Mouse (Mus musculus) ES-E14 (cell line): ENCODE measurements around the gene Gemin8. TPM values are rescaled to one million over a fixed set of nuclear protein-coding genes. Genes with fewer than 3 reads are reported as not detected.

Source experiments
- DNase-seq: peaks from one replicate; pipeline ENCODE4 v3.0.0-alpha.2; 2013; ENCODE audit warnings: low read depth, low spot score
- H3K27ac ChIP-seq: 2 replicates; pipeline ENCODE4 v1.5.1; 2012; ENCODE audit warnings: low read depth, mild to moderate bottlenecking, low read length, moderate library complexity, mixed read lengths; ENCODE audit not compliant: poor library complexity, insufficient read depth, severe bottlenecking
- H3K36me3 ChIP-seq: 2 replicates; pipeline ENCODE4 v1.6.1; 2012; ENCODE audit warnings: mild to moderate bottlenecking, low read length, moderate library complexity, mixed read lengths; ENCODE audit not compliant: control insufficient read depth, poor library complexity, insufficient read depth, severe bottlenecking
- H3K4me1 ChIP-seq, 2 experiments: fragments of 150-350 bp in 1 of 2; sonication (generic) in 1 of 2; 2 replicates each; pipeline ENCODE4 v1.6.1; 2012; ENCODE audit warnings: low read length in 2 of 2, mild to moderate bottlenecking in 1 of 2, mixed read lengths in 1 of 2; ENCODE audit not compliant: control insufficient read depth in 2 of 2, insufficient read depth in 2 of 2, poor library complexity in 1 of 2
- H3K4me3 ChIP-seq, 2 experiments: fragments of 150-350 bp in 1 of 2; sonication (generic) in 1 of 2; 2 replicates each; pipeline ENCODE4 v1.5.1; 2012; ENCODE audit warnings: low read length in 2 of 2, low read depth in 1 of 2, mild to moderate bottlenecking in 1 of 2, mixed read lengths in 1 of 2; ENCODE audit not compliant: insufficient read depth in 1 of 2, poor library complexity in 1 of 2, severe bottlenecking in 1 of 2
- H3K9ac ChIP-seq: 2 replicates; pipeline ENCODE4 v1.6.1; 2012; ENCODE audit warnings: low read depth, mild to moderate bottlenecking, low read length, mixed read lengths; ENCODE audit not compliant: poor library complexity, insufficient read depth, severe bottlenecking
- H3K9me3 ChIP-seq: fragments of 150-350 bp; sonication (generic); 2 replicates; pipeline ENCODE4 v1.6.1; 2012; ENCODE audit warnings: low read depth, mild to moderate bottlenecking, low read length; ENCODE audit not compliant: control insufficient read depth, insufficient read depth
- CHD2 ChIP-seq: IDR thresholded peaks from 2 replicates; pipeline ENCODE4 v1.6.1; 2014; ENCODE audit warnings: mild to moderate bottlenecking, low read depth, low read length, inconsistent platforms
- HCFC1 ChIP-seq: IDR thresholded peaks from 2 replicates; pipeline ENCODE4 v1.6.1; 2012; ENCODE audit warnings: low read length, inconsistent platforms, borderline replicate concordance; ENCODE audit not compliant: insufficient read depth
- MAFK ChIP-seq: IDR thresholded peaks from 2 replicates; pipeline ENCODE4 v1.6.1; 2014; ENCODE audit warnings: mild to moderate bottlenecking, low read depth, low read length, inconsistent platforms; ENCODE audit not compliant: insufficient read depth
- ZC3H11A ChIP-seq: IDR thresholded peaks from 2 replicates; pipeline ENCODE4 v1.6.1; 2012; ENCODE audit warnings: low read depth, mild to moderate bottlenecking, inconsistent platforms, low read length, borderline replicate concordance
- ZNF384 ChIP-seq: IDR thresholded peaks from 2 replicates; pipeline ENCODE4 v1.6.1; 2012; ENCODE audit warnings: low read depth, low read length, inconsistent platforms
- in situ Hi-C, 2 experiments: fragments of 600-800 bp; cut with MboI; formaldehyde crosslinking; loops; one replicate each; pipeline ENCODE4 v1.15.1; 2025; ENCODE audit warnings: low sequenced_read_pairs in 2 of 2, inconsistent platforms in 1 of 2; ENCODE audit not compliant: unreplicated experiment in 2 of 2
- total RNA-seq: library from RNA; depleted of rRNA; stranded (reverse); fragments of 300-350 nt; gene quantifications from 2 replicates; pipeline ENCODE4 v1.2.3, GENCODE M21; 2012; rRNA removed

Gemin8 gene
- total RNA-seq, 1 experiment = 7.0 TPM

DNA sequence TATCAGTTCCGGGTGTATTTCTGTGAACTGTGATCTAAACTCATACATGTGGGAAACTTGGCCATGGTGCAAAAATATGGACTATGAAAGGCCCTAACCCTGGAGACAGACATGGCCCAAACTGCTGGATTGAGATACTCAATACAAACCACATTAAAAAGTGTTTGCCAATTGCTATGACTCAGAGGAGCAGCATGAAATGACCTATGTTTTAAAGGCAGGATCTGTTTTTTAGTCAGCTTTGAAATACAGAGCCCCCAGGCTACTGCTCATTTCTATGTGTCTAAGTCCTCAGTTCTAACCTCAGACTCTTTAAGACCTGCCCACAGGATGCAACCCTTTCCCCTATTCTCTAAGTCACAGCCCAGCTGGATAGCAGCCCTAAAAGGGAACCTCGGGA, 65.9 kb downstream of the Gemin8 start:
- Histone ChIP-seq H3K4me3 (no peak overlapping the region), H3K36me3 (no peaks in the 10 kb centered on the region), H3K9me3 (no peaks in the 10 kb centered on the region), H3K4me1 (no peaks in the 10 kb centered on the region), H3K27ac (no peak overlapping the region), H3K9ac (no peak overlapping the region)
- in situ Hi-C loops = no loop called here
- DNase-seq = no peak
- TF ChIP-seq CHD2 (no peak), ZC3H11A (no peak), ZNF384 (no peak), HCFC1 (no peak), MAFK (no peak)

- peak within 1 kb of the TSS; percentile 55 for H3K9ac ChIP-seq
- no peaks in the 10 kb centered on the region for H3K9me3 ChIP-seq
- H3K4me3 ChIP-seq = peak within 1 kb of the TSS; percentile 57 to 76; a peak in 3 of 4 replicates
- DNase-seq = no peak
- TF ChIP-seq HCFC1 = no peak
- TF ChIP-seq ZNF384 = no peak
- no peak for TF ChIP-seq CHD2
- TF ChIP-seq MAFK = no peak
- TF ChIP-seq ZC3H11A = no peak
- no peaks in the 10 kb centered on the region for H3K36me3 ChIP-seq
- H3K27ac ChIP-seq = no peak within 1 kb of the TSS
- no peaks in the 10 kb centered on the region for H3K4me1 ChIP-seq
- in situ Hi-C loops = no loop called here
Measured at GRCm38 (mm10) chrX:166238831-166239460, 68.7 kb downstream of the Gemin8 start, which contains the start of gene Gpm6b. Gpm6b (plus strand) TSS chrX:166238911.

- H3K4me3 ChIP-seq = peak overlapping the region; percentile 57 to 76; a peak in 3 of 4 replicates
- no peak for TF ChIP-seq MAFK
- TF ChIP-seq ZNF384 = no peak
- TF ChIP-seq HCFC1 = no peak
- no peak for DNase-seq
- no peaks in the 10 kb centered on the region for H3K9me3 ChIP-seq
- H3K27ac ChIP-seq = no peak overlapping the region
- no peaks in the 10 kb centered on the region for H3K4me1 ChIP-seq
- in situ Hi-C loops = no loop called here
- peak overlapping the region; percentile 55; the same call in 1 of the 2 replicates for H3K9ac ChIP-seq
- no peaks in the 10 kb centered on the region for H3K36me3 ChIP-seq
Measured at GRCm38 (mm10) chrX:166239520-166239919, 69.3 kb downstream of the Gemin8 start.

Other genes starting within 250 kb of the Gemin8 start
- 1.0 and 1.4 TPM in 2 replicates for gene Gpm6b, start 68.5 kb downstream of the Gemin8 start, total RNA-seq